Mouse (Mus musculus): Measurements from ENCODE around the gene Zfp382. TPM values are rescaled to one million over a fixed set of nuclear protein-coding genes. Genes with fewer than 3 reads are reported as not detected.
A peak's percentile ranks its signal among the peaks of the same experiment; 100 is the strongest.
"Not testable (repeated sequence)": the region's sequence is repeated elsewhere in the genome, so short reads cannot be mapped to it uniquely, and the experiment has no call there.

The Zfp382 gene
- polyA plus RNA-seq, 1 experiment from 2014 or later, result 1.6 TPM

DNA sequence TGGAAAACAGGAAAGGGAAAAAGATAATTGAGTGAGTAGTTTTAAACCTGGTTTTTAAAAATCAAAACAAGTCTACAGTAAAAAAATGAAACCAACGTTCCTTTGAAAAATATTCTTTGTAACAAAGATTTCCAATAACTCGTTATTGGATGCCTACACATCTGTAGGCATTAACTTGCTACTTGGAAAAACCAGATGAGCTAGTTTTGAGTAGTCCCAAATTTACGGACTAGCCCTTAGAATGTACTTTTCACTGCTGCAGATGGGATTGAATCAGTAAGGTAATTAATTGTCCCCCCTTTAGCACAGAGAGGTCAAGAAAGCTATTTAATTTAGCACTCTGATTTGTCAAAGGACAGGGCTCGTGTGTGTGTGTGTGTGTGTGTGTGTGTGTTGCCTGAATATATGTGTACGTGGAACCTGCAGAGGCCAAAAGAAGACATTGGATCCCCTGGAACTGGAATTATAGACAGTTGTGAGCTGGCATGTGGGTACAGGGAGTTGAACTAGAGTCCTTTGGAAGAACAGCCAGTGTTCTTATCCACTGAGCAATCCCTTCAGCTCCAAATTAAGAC lies 26.1 kb upstream of the Zfp382 start:
- Histone ChIP-seq H3K27me3 (no peaks in the 10 kb centered on the region), H3K9me3 (replicated peaks) (no peaks in the 10 kb centered on the region), H3K36me3 (replicated peaks) (0 out of 2 replicates have a peak, but pooled peaks cover 4% of the 10 kb centered on the region), H3K27ac (replicated peaks) (no peak overlapping the region), H3K4me3 (replicated peaks) (peak overlapping the region; percentile 73), H3K4me1 (replicated peaks) (peaks cover 33% of the 10 kb centered on the region), H3K4me2 (peak overlapping the region; percentile 83), H3K9ac (no peak overlapping the region)
- 18% methylated on average over 5 of the region's 5 CpGs for WGBS (ENCODE audit: insufficient replicate concordance)
- ATAC-seq (ENCODE audit: insufficient read depth), result no peak

DNA sequence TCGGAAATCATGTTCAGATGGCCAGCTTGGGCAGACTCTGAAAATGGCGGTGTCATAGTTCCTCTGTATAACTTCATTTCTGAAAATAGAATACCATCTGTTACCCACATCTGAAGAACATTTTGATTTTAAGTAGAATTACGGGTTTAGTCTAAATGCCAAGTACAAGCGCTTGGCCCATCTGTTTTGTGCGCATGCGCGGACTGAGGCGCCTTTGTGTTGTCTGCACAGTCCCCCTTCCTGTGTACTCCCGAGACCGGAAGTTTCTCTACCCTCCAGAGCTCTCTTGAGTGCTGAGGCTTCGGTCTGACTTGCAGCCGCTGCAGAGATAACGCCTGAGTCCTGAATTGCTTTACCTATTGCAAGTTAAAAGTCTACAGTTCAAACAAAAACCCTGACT lies 22.4 kb upstream of the Zfp382 start:
- 79% methylated on average over 13 of the region's 13 CpGs for WGBS (ENCODE audit: insufficient replicate concordance)
- ATAC-seq (ENCODE audit: insufficient read depth), result no peak
- H3K36me3 ChIP-seq (replicated peaks), result peaks cover 28% of the 10 kb centered on the region
- no peak overlapping the region for H3K9ac ChIP-seq
- H3K27ac ChIP-seq (replicated peaks), result no peak overlapping the region
- peaks cover 18% of the 10 kb centered on the region for H3K4me1 ChIP-seq (replicated peaks)
- H3K27me3 ChIP-seq, result no peaks in the 10 kb centered on the region
- no peak overlapping the region for H3K4me3 ChIP-seq (replicated peaks)
- no peak overlapping the region for H3K4me2 ChIP-seq
- no peaks in the 10 kb centered on the region for H3K9me3 ChIP-seq (replicated peaks)

DNA sequence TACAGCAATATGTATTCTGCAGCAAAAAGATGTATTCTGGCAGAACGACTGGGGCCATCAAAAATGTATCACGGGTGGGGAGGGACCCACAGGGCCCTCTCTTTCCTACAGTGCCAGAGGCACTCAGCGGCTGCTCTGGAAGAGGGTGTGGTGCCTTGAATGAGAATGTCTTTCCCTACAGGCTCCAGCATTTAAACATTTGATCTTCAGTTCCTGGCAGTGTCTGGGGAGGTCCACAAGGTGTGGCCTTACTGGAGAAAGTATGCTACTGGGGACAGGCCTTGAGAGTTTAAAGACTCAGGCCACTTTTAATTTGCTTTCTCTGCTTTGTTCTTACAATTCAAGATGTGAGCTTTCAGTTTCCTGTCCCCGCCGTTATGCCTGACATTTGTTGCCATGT lies 5.7 kb upstream of the Zfp382 start:
- ATAC-seq (ENCODE audit: insufficient read depth), result no peak
- Histone ChIP-seq H3K9me3 (replicated peaks) (peaks cover 3% of the 10 kb centered on the region; the same call in 1 of the 2 replicates), H3K27ac (replicated peaks) (no peak overlapping the region), H3K36me3 (replicated peaks) (no peaks in the 10 kb centered on the region), H3K9ac (no peak overlapping the region), H3K27me3 (no peaks in the 10 kb centered on the region), H3K4me2 (no peak overlapping the region), H3K4me1 (replicated peaks) (peaks cover 2% of the 10 kb centered on the region), H3K4me3 (replicated peaks) (no peak overlapping the region)
- WGBS (ENCODE audit: insufficient replicate concordance), result 75% methylated on average over 5 of the region's 5 CpGs

DNA sequence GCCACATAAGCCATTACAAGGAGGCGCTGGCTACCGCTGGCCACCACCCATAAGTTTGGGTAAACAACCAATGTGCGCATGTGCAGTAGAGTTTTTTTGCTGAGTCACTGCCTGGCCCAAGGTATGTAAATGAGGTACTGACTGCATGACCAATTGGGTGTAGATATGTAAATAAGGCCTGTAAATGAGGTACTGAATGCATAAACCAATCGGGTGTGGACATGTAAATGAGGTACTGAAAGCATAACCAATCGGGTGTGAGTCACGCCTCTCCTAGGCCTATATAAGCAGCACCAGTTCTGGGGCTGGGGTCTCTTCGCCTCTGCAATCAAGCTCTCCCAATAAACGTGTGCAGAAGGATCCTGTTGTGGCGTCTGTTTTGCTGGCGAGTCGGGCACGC lies 3.8 kb upstream of the Zfp382 start:
- H3K27me3 ChIP-seq; ATAC-seq (ENCODE audit: insufficient read depth): not testable (repeated sequence)

DNA sequence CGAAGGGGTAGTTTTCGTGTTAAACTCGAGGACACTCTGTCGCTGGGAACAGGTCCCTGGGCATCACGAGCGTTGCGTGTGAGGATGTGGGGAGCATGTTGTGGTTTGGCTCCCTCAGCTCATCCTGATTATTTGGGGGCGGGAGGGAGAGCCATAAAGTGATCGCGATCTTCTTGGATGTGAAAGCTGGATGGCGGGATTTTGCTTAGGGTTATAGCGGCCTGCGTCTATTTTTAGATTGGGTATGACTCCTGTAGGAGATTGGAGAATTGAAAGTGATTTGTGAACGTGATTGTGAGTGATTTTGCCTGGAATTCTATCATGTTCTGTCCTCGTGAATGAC lies 417 bp downstream of the Zfp382 start:
- Histone ChIP-seq H3K4me3 (replicated peaks) (peak overlapping the region; percentile 72), H3K4me1 (replicated peaks) (peaks cover 18% of the 10 kb centered on the region), H3K4me2 (peak overlapping the region; percentile 97), H3K27ac (replicated peaks) (0 out of 2 replicates have a peak overlapping the region, but pooled peaks have one; percentile 74), H3K36me3 (replicated peaks) (0 out of 2 replicates have a peak, but pooled peaks cover 6% of the 10 kb centered on the region), H3K9ac (peak overlapping the region; percentile 75), H3K9me3 (replicated peaks) (no peaks in the 10 kb centered on the region), H3K27me3 (no peaks in the 10 kb centered on the region)
- ATAC-seq (ENCODE audit: insufficient read depth), result no peak
- 5% methylated on average over 15 of the region's 15 CpGs for WGBS (ENCODE audit: insufficient replicate concordance)

More for the DNA sequence above, 3.8 kb upstream of the Zfp382 start:
- H3K4me2 ChIP-seq; H3K36me3 ChIP-seq (replicated peaks); H3K27ac ChIP-seq (replicated peaks); H3K9ac ChIP-seq; H3K9me3 ChIP-seq (replicated peaks); H3K4me3 ChIP-seq (replicated peaks): not testable (repeated sequence)
- 86% methylated on average over 12 of the region's 12 CpGs for WGBS (ENCODE audit: insufficient replicate concordance)
- peaks cover 17% of the 10 kb centered on the region for H3K4me1 ChIP-seq (replicated peaks)

DNA sequence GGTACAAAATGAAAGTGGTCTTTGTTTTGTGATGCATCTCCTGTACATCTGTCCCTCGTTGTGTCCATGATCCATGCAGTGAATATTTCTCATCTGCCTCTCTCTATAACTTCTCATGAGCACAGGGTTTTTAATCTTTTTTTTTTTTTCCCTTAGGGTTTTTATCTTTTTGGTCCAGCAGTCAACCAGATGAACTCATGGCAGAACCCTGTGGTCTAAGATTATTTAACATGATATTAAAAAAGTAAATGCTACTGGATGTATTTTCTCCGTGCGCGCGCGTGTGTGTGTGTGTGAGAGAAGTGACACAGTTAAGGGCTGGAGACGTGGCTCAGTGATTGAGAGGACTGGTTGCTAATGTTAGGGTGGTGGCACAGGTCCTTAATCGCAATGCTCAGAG lies 8.2 kb downstream of the Zfp382 start:
- H3K4me1 ChIP-seq (replicated peaks), result no peaks in the 10 kb centered on the region
- ATAC-seq (ENCODE audit: insufficient read depth), result no peak
- H3K4me3 ChIP-seq (replicated peaks), result no peak overlapping the region
- H3K9ac ChIP-seq, result no peak overlapping the region
- H3K4me2 ChIP-seq, result no peak overlapping the region
- H3K27ac ChIP-seq (replicated peaks), result no peak overlapping the region
- H3K36me3 ChIP-seq (replicated peaks), result peaks cover 29% of the 10 kb centered on the region
- H3K9me3 ChIP-seq (replicated peaks), result no peaks in the 10 kb centered on the region
- H3K27me3 ChIP-seq, result no peaks in the 10 kb centered on the region
- 60% methylated on average over 8 of the region's 8 CpGs for WGBS (ENCODE audit: insufficient replicate concordance)

DNA sequence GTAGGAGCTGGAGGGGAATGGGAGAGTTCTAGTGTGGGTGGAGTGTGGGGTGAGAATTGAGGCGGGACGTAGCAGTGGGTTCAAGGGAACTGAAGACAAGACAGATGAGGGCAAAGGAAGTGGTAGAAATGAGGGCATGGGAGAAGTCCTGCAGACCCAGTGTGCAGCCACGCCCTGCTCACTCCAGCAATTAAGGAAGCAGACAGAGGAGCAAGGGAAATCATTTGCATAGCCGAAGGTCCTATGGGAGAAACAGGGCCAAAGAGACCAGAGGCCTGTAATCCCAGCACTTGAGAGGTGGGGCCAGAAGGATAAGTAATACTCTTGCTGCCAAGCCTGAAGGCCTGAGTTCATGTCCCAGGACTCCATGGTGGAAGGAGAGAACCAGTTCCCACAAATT lies 10.7 kb downstream of the Zfp382 start:
- H3K4me1 ChIP-seq (replicated peaks), result no peaks in the 10 kb centered on the region
- H3K27ac ChIP-seq (replicated peaks), result no peak overlapping the region
- ATAC-seq (ENCODE audit: insufficient read depth), result no peak
- H3K27me3 ChIP-seq, result no peaks in the 10 kb centered on the region
- no peaks in the 10 kb centered on the region for H3K9me3 ChIP-seq (replicated peaks)
- peaks cover 25% of the 10 kb centered on the region for H3K36me3 ChIP-seq (replicated peaks)
- 71% methylated on average over 4 of the region's 4 CpGs for WGBS (ENCODE audit: insufficient replicate concordance)
- H3K9ac ChIP-seq, result no peak overlapping the region
- H3K4me2 ChIP-seq, result no peak overlapping the region
- no peak overlapping the region for H3K4me3 ChIP-seq (replicated peaks)

DNA sequence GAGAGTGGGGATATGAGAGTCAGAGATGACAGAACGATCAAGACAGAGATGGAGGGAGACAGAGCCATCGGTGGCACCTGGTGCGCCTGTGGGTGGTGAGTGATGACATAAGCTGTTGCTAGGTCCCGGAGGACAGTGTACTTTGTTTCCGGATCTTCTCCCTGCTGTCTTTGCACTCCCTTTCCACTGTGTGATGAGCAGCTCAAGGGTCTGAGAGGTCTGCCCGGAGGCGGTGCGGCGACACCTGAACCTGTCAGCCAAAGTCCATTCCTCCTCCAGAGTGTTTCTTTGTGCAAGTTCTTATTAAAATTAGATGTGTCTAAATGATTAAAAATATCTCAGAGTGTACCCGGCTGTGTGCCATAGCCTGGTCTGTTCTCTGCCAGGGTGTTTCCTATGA lies 15.1 kb downstream of the Zfp382 start:
- H3K9me3 ChIP-seq (replicated peaks), result no peaks in the 10 kb centered on the region
- H3K4me2 ChIP-seq, result no peak overlapping the region
- 79% methylated on average over 10 of the region's 10 CpGs for WGBS (ENCODE audit: insufficient replicate concordance)
- ATAC-seq (ENCODE audit: insufficient read depth), result no peak
- no peaks in the 10 kb centered on the region for H3K27me3 ChIP-seq
- H3K36me3 ChIP-seq (replicated peaks), result peaks cover 21% of the 10 kb centered on the region
- H3K4me1 ChIP-seq (replicated peaks), result no peaks in the 10 kb centered on the region
- H3K9ac ChIP-seq, result no peak overlapping the region
- H3K4me3 ChIP-seq (replicated peaks), result no peak overlapping the region
- no peak overlapping the region for H3K27ac ChIP-seq (replicated peaks)

DNA sequence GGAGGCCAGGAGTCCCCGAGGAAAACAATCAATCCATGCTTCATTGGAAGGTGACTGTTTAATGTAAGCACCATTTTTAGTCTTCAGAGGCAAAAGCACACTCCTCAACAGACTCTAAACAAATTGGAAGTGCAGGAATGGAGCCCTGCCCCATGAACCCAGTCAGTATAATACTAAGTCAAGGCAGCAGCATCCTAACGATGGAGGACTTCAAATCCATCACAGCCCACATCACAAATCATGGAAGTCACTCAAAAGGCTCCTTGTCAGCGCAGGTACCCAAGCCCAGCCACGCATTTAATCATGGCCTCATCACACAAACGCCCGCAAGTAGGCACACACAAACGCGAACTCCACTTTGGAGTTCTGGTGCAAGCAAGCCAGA lies 21.4 kb downstream of the Zfp382 start:
- peak overlapping the region; percentile 15; the same call in 1 of the 2 replicates for H3K9ac ChIP-seq
- no peak overlapping the region for H3K27ac ChIP-seq (replicated peaks)
- no peaks in the 10 kb centered on the region for H3K9me3 ChIP-seq (replicated peaks)
- H3K4me2 ChIP-seq, result peak overlapping the region; percentile 60
- no peak for ATAC-seq (ENCODE audit: insufficient read depth)
- peak overlapping the region; percentile 53 for H3K4me3 ChIP-seq (replicated peaks)
- peaks cover 8% of the 10 kb centered on the region; the same call in 1 of the 2 replicates for H3K27me3 ChIP-seq
- WGBS (ENCODE audit: insufficient replicate concordance), result 14% methylated on average over 8 of the region's 8 CpGs
- no peaks in the 10 kb centered on the region for H3K36me3 ChIP-seq (replicated peaks)
- 0 out of 2 replicates have a peak, but pooled peaks cover 4% of the 10 kb centered on the region for H3K4me1 ChIP-seq (replicated peaks)

DNA sequence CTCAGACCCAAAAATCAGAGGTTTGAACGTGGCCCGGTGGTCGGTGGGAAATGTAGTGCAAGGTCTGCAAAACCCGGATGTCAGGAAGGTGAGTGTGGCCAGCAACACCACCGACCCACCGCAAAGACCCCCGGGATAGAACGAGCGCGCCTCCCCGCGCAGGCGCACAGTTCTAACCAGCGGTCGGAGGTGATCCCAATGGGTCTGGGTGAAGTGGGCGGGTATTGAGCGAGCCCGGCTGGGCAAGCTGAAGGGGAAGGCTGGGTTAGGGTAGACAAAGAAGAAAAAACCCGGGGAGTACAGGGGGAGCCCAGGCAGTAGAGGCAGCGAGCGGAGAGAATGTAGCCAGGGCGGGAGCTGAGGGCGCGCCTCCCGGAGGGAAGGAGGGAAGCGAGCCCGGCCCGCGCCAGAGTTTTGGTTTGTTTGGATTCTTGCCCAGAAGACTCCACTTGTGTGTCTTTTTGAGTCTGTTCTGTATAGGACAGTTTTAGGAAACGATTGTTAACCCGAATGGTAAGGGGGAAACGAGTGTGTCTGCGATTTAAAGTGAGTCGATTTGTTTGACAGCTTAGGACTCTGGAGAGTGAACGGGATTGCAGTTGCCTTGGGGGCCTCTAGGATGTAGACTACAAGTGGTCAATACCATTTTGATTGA lies 21.9 kb downstream of the Zfp382 start:
- no peak overlapping the region; the same call in 1 of the 2 replicates for H3K27ac ChIP-seq (replicated peaks)
- WGBS (ENCODE audit: insufficient replicate concordance), result 5% methylated on average over 35 of the region's 35 CpGs
- peak; percentile 60 for ATAC-seq (ENCODE audit: insufficient read depth)

DNA sequence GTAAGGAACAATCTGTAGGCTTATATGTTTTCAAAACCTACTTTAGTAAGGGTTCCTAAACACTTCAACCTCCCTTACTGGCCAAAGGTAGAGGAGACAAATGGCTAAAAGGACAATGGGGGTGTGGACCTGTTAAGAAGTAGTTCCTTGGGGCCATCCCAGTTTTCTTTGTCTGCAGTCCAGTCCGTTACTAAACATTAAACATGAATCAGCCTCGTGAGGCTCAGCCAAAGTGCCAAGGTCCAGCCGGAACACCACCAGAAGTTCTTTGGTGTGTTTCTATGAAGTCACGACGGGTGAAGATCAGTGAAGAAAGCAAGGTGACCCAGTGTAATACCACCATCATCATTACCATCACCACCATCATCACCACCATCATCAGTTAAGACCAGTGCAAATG lies 25.3 kb downstream of the Zfp382 start:
- H3K4me2 ChIP-seq, result no peak overlapping the region
- no peak for ATAC-seq (ENCODE audit: insufficient read depth)
- H3K27me3 ChIP-seq, result peaks cover 8% of the 10 kb centered on the region; the same call in 1 of the 2 replicates
- H3K4me1 ChIP-seq (replicated peaks), result 0 out of 2 replicates have a peak, but pooled peaks cover 4% of the 10 kb centered on the region
- WGBS (ENCODE audit: insufficient replicate concordance), result 84% methylated on average over 5 of the region's 5 CpGs
- peaks cover 12% of the 10 kb centered on the region for H3K9me3 ChIP-seq (replicated peaks)
- H3K4me3 ChIP-seq (replicated peaks), result no peak overlapping the region
- no peak overlapping the region for H3K27ac ChIP-seq (replicated peaks)
- no peak overlapping the region for H3K9ac ChIP-seq
- H3K36me3 ChIP-seq (replicated peaks), result peaks cover 19% of the 10 kb centered on the region

More for the DNA sequence above, 21.9 kb downstream of the Zfp382 start:
- H3K4me3 ChIP-seq (replicated peaks), result peak overlapping the region; percentile 53
- no peaks in the 10 kb centered on the region for H3K36me3 ChIP-seq (replicated peaks)
- H3K4me2 ChIP-seq, result peak overlapping the region; percentile 60
- peak overlapping the region; percentile 15; the same call in 1 of the 2 replicates for H3K9ac ChIP-seq
- H3K9me3 ChIP-seq (replicated peaks), result no peaks in the 10 kb centered on the region
- H3K4me1 ChIP-seq (replicated peaks), result 0 out of 2 replicates have a peak, but pooled peaks cover 4% of the 10 kb centered on the region
- peaks cover 8% of the 10 kb centered on the region; the same call in 1 of the 2 replicates for H3K27me3 ChIP-seq
